ENCODE assay signal across 7 mouse cellular contexts in the genomic region with DNA sequence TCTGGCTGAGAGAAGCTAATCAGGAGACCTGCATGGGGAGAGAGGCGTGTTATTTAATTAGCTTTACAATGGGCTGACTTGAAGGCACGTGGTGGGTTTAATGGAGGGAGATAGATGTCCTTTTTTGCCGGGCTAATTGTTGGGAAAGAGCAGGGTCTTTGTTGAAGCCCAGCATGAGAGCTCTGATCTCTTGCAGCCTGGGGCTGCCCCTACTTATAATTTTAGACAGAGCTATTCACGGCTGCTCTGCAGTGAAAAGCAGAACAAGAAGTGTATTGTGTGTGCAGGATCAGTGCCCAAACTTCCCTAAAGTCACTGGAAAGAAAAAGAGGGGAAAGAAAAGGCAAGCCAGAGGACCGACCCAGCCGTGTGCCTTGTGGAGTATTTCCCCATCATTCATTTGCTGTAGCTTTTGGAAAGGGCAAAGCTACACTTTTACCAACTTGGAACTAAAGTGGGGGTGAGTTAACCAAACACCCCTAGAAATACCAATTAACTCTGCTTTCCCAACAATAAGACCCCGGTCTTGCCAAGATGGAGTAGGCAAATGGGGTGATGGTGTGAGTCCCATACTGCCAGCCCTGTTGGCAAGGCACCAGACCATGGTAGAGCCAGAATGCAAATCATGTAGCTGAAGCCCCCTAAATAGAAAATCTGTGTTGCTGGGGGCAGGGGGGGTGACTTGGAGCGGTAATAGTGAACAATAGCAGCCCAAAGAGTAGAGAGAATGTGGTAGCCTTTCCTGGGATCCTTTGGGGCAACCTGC. TPM values are rescaled to one million over a fixed set of nuclear protein-coding genes. Genes with fewer than 3 reads are reported as not detected.
DNase-seq lines count a peak whose midpoint lies in the region; ATAC-seq and TF ChIP-seq lines count a peak whose summit lies in the region.

No protein-coding gene starts in this region.

- TF ChIP-seq RAD21 in CH12.LX (IDR thresholded peaks at IDR 0.05; ENCODE audit: low read depth, low read length) = no peak

- in situ Hi-C loops in CH12.LX (cut with MboI; ENCODE audit: low pct_ligation_motif_present, low pct_unique_long_range_greater_than_20kb, low sequenced_read_pairs) = no loop called here

- TF ChIP-seq CTCF in CH12.LX (conservative IDR thresholded peaks at IDR 0.05 in 1 of 2, IDR thresholded peaks at IDR 0.05 in 1 of 2; ENCODE audit: low read depth in 2 of 2, low read length in 2 of 2) = no peak

- dilution Hi-C loops in CH12.LX (cut with MboI; ENCODE audit: extremely low pct_ligation_motif_present, extremely low pct_unique_long_range_greater_than_20kb, low sequenced_read_pairs) = no loop called here

- no peak overlapping the region for H3K27ac ChIP-seq in CH12.LX (ENCODE audit: insufficient read depth, low read depth)
- H3K27ac ChIP-seq in midbrain, embryonic 12.5 days (replicated peaks) = no peak overlapping the region

- 13% methylated on average over 8 of the region's 8 CpGs for WGBS in midbrain, embryonic 12.5 days

- H3K4me1 ChIP-seq in CH12.LX (ENCODE audit: control insufficient read depth in 1 of 2, insufficient read depth in 2 of 2) = peaks cover 10 to 38% of the 10 kb centered on the region in 2 experiments
- peaks cover 16% of the 10 kb centered on the region for H3K4me1 ChIP-seq in midbrain, embryonic 12.5 days

- no peak for TF ChIP-seq POLR2A in CH12.LX (IDR thresholded peaks at IDR 0.05; ENCODE audit: low read depth, low read length)

- no peaks in the 10 kb centered on the region for H3K27me3 ChIP-seq in CH12.LX (replicated peaks)
- peaks cover 93% of the 10 kb centered on the region for H3K27me3 ChIP-seq in midbrain, embryonic 12.5 days

- no peaks in the 10 kb centered on the region for H3K9me3 ChIP-seq in CH12.LX (replicated peaks; ENCODE audit: low read length)
- no peaks in the 10 kb centered on the region for H3K9me3 ChIP-seq in midbrain, embryonic 12.5 days

- H3K79me2 ChIP-seq in CH12.LX (replicated peaks; ENCODE audit: control insufficient read depth, extremely low read depth, insufficient read depth, poor library complexity, severe bottlenecking) = no peaks in the 10 kb centered on the region

- H3K4me2 ChIP-seq in CH12.LX (ENCODE audit: insufficient read depth, low read depth, poor library complexity, severe bottlenecking) = peak overlapping the region; percentile 58
- no peak overlapping the region for H3K4me2 ChIP-seq in midbrain, embryonic 12.5 days (replicated peaks)

- H3K9ac ChIP-seq in CH12.LX (ENCODE audit: insufficient read depth, low read depth) = no peak overlapping the region
- H3K9ac ChIP-seq in midbrain, embryonic 12.5 days (replicated peaks) = no peak overlapping the region

- peak; percentile 65; the same call in 1 of the 2 replicates for TF ChIP-seq EP300 in CH12.LX (IDR thresholded peaks at IDR 0.05; ENCODE audit: low read length)

- no peaks in the 10 kb centered on the region for H3K36me3 ChIP-seq in CH12.LX (replicated peaks in 1 of 2; ENCODE audit: control insufficient read depth in 1 of 2, insufficient read depth in 1 of 2, low read length in 1 of 2)
- no peaks in the 10 kb centered on the region for H3K36me3 ChIP-seq in midbrain, embryonic 12.5 days

- DNase-seq in CH12.LX (ENCODE audit: extremely low read depth) = peak; percentile 63
- peak; percentile 57 for DNase-seq in ZHBTc4 (ENCODE audit: low read depth, low spot score)
- no peak for DNase-seq in testis, postnatal 10 days (ENCODE audit: low spot score)
- no peak for DNase-seq in cerebellum, adult 8-10 months
- no peak for DNase-seq in spleen, adult 12 weeks (ENCODE audit: low spot score)

- no peak overlapping the region for H3K4me3 ChIP-seq in CH12.LX (replicated peaks in 1 of 3; ENCODE audit: low read depth in 2 of 3, low read length in 2 of 3, poor library complexity in 1 of 3)
- no peak overlapping the region for H3K4me3 ChIP-seq in midbrain, embryonic 12.5 days

- ATAC-seq in granulocyte monocyte progenitor cell, adult 5-6 weeks (replicated peaks; ENCODE audit: poor library complexity, severe bottlenecking) = peak; percentile 89
- peak; percentile 87 for ATAC-seq in midbrain, embryonic 12.5 days (ENCODE audit: low FRiP score, low read depth)

TF ChIP-seq in CH12.LX, 34 proteins besides CTCF, POLR2A, EP300 and RAD21:
- TF ChIP-seq CHD2 (IDR thresholded peaks at IDR 0.05; ENCODE audit: low read length) (no peak), ZC3H11A (IDR thresholded peaks at IDR 0.05; ENCODE audit: low read depth, low read length) (no peak), USF2 (conservative IDR thresholded peaks at IDR 0.05; ENCODE audit: low read depth, low read length) (no peak), MEF2A (IDR thresholded peaks at IDR 0.05; ENCODE audit: borderline replicate concordance, low read depth, low read length) (peak; percentile 54; the same call in 1 of the 2 replicates), IRF4 (IDR thresholded peaks at IDR 0.05; ENCODE audit: low read depth, low read length) (peak; percentile 39; the same call in 1 of the 2 replicates), MYC (IDR thresholded peaks at IDR 0.05; ENCODE audit: low read depth, low read length) (no peak), ZNF384 (IDR thresholded peaks at IDR 0.05; ENCODE audit: low read depth, low read length) (no peak), ETS1 (conservative IDR thresholded peaks at IDR 0.05; ENCODE audit: low read depth, low read length) (peak; percentile 48; the same call in 1 of the 2 replicates)
TF ChIP-seq in CH12.LX: peak in this region for 3.

RNA-seq across cellular contexts. Expression of a gene that starts 50.0 kb away (rescaled TPM):
- total RNA-seq in CH12.LX (2012; rRNA removed) (9.5 and 10.0 TPM in 2 replicates), CH12.LX (2014; rRNA removed) (23.5 and 23.7 TPM in 2 replicates)
- polyA plus RNA-seq in CH12.LX (2012; ENCODE audit: insufficient read length, low read depth) = 17.8 and 19.8 TPM in 2 replicates
- total RNA-seq in granulocyte monocyte progenitor cell, adult 5-6 weeks (2014; fragmentation: Nextera tagmentation) = 3.9 and 5.2 TPM in 2 replicates
- total RNA-seq in granulocyte monocyte progenitor cell, adult 5-6 weeks (2017) = 8.2 and 8.5 TPM in 2 replicates
- 26.2 and 26.3 TPM in 2 replicates for polyA plus RNA-seq in midbrain, embryonic 12.5 days (2016; fragmentation: Nextera tagmentation; extraction: Ambion mirVana)

Comparison
In these comparisons a context has a peak if more than half of its experiments do, and no peak if none do; other contexts are left out.
1. DNase-seq: peak in CH12.LX (single experiment) and ZHBTc4 (single experiment); none in testis, postnatal 10 days (single experiment), cerebellum, adult 8-10 months (single experiment) and spleen, adult 12 weeks (single experiment).